In the genomic region with DNA sequence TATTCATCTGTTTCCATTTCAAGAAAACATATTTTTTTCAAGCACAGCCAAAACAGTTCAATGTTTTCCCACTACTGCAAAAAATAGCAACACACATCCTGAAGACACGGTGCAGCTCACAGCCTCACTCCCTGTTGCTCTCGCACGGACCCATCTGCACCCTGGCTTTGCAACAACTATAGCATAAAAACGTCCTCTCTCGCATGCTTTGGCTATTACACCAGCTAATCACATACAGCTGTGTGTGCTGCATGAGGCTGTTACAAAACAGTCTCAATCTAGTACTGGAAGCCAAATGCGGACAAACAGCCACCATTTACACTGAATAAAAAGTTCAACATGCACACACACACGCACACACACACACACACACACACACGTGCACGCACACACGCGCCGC, we compare ENCODE assay signal across 12 mouse cellular contexts.
A peak's percentile ranks its signal among the peaks of the same experiment; 100 is the strongest.
DNase-seq lines count a peak whose midpoint lies in the region; ATAC-seq and TF ChIP-seq lines count a peak whose summit lies in the region.
"Had no signal": no experiment of that assay in that cellular context is flagged by ENCODE, and none has a peak within 500 bp of the region (broad histone marks: within the 10 kb centered on the region; RNA-seq: fewer than 3 reads in every experiment).

No protein-coding gene starts in this region.

- H3K4me2 ChIP-seq in forebrain, postnatal 0 days (ENCODE audit: low read depth) = no peak overlapping the region
- no peak overlapping the region for H3K4me2 ChIP-seq in forebrain, embryonic 13.5 days

- H3K4me3 ChIP-seq in forebrain, postnatal 0 days (ENCODE audit: low read depth, low read length) = no peak overlapping the region
- H3K4me3 ChIP-seq in forebrain, embryonic 13.5 days = no peak overlapping the region
- H3K4me3 ChIP-seq in kidney, adult 2 months (ENCODE audit: insufficient read depth, low read depth, low read length) = no peak overlapping the region
- H3K4me3 ChIP-seq in limb, embryonic 10.5 days = peak overlapping the region; percentile 13; the same call in 1 of the 2 replicates

- no peaks in the 10 kb centered on the region for H3K27me3 ChIP-seq in forebrain, postnatal 0 days (ENCODE audit: insufficient read depth, low read length)
- H3K27me3 ChIP-seq in forebrain, embryonic 13.5 days = peaks cover 9% of the 10 kb centered on the region; the same call in 1 of the 2 replicates
- H3K27me3 ChIP-seq in kidney, adult 2 months (replicated peaks; ENCODE audit: control insufficient read depth, insufficient read depth, low read length) = no peaks in the 10 kb centered on the region; the same call in 1 of the 2 replicates
- H3K27me3 ChIP-seq in limb, embryonic 10.5 days (ENCODE audit: low read depth, poor library complexity, severe bottlenecking) = no peaks in the 10 kb centered on the region

- H3K4me1 ChIP-seq in forebrain, postnatal 0 days (ENCODE audit: insufficient read depth) = peaks cover 2% of the 10 kb centered on the region; the same call in 1 of the 2 replicates
- H3K4me1 ChIP-seq in forebrain, embryonic 13.5 days = peaks cover 11% of the 10 kb centered on the region
- peaks cover 4% of the 10 kb centered on the region; the same call in 1 of the 2 replicates for H3K4me1 ChIP-seq in kidney, adult 2 months (ENCODE audit: control insufficient read depth, insufficient read depth, low read length)
- H3K4me1 ChIP-seq in limb, embryonic 10.5 days = peaks cover 55% of the 10 kb centered on the region

- no peaks in the 10 kb centered on the region for H3K36me3 ChIP-seq in forebrain, postnatal 0 days (ENCODE audit: insufficient read depth)
- H3K36me3 ChIP-seq in forebrain, embryonic 13.5 days (ENCODE audit: poor library complexity, severe bottlenecking) = no peaks in the 10 kb centered on the region
- H3K36me3 ChIP-seq in kidney, adult 2 months (ENCODE audit: control insufficient read depth, insufficient read depth, low read length) = no peaks in the 10 kb centered on the region
- H3K36me3 ChIP-seq in limb, embryonic 10.5 days = peaks cover 14% of the 10 kb centered on the region

- no peak for ATAC-seq in forebrain, postnatal 0 days
- no peak for ATAC-seq in forebrain, embryonic 13.5 days
- ATAC-seq in erythroid progenitor cell, adult 5-6 weeks (replicated peaks; ENCODE audit: low FRiP score, poor library complexity, severe bottlenecking) = no peak

- TF ChIP-seq CTCF in forebrain, postnatal 0 days (IDR thresholded peaks at IDR 0.05; ENCODE audit: low read depth) = no peak
- no peak for TF ChIP-seq CTCF in kidney, adult 2 months (conservative IDR thresholded peaks at IDR 0.05; ENCODE audit: insufficient read depth, insufficient read length, low read depth, low read length)

- no peak overlapping the region for H3K9ac ChIP-seq in forebrain, postnatal 0 days
- H3K9ac ChIP-seq in forebrain, embryonic 13.5 days = no peak overlapping the region

- H3K9me3 ChIP-seq in forebrain, postnatal 0 days (ENCODE audit: low read length) = 0 out of 2 replicates have a peak, but pooled peaks cover 6% of the 10 kb centered on the region
- H3K9me3 ChIP-seq in forebrain, embryonic 13.5 days (replicated peaks) = no peaks in the 10 kb centered on the region
- no peaks in the 10 kb centered on the region for H3K9me3 ChIP-seq in limb, embryonic 10.5 days (replicated peaks)

- DNase-seq in forebrain, postnatal 0 days = peak; percentile 5
- no peak for DNase-seq in kidney, adult 2 months
- DNase-seq in kidney, adult 9 months = no peak
- DNase-seq in adipocyte (ENCODE audit: low spot score) = peak; percentile 18
- peak; percentile 59 for DNase-seq in limb, embryonic 10.5 days (ENCODE audit: low spot score)
- DNase-seq in layer of hippocampus, adult 8-10 months (ENCODE audit: low spot score in 2 of 2) = no peak
- DNase-seq: adrenal gland, adult 2 months; gastrocnemius, postnatal 14 days; kidney, adult 8-10 months; lung, postnatal 36 days had no signal

- 73% methylated on average over 12 of the region's 12 CpGs for WGBS in forebrain, postnatal 0 days
- WGBS in forebrain, embryonic 13.5 days = 88% methylated on average over 12 of the region's 12 CpGs
- WGBS in kidney, adult 2 months = 76% methylated on average over 12 of the region's 12 CpGs
- WGBS in limb, embryonic 10.5 days = 55% methylated on average over 12 of the region's 12 CpGs

- no peak for TF ChIP-seq POLR2A in kidney, adult 2 months (IDR thresholded peaks at IDR 0.05; ENCODE audit: low read depth, low read length)

- H3K27ac ChIP-seq in forebrain, postnatal 0 days (ENCODE audit: low read depth, low read length) = no peak overlapping the region
- H3K27ac ChIP-seq in forebrain, embryonic 13.5 days = no peak overlapping the region
- peak overlapping the region; percentile 12; the same call in 1 of the 2 replicates for H3K27ac ChIP-seq in kidney, adult 2 months (ENCODE audit: insufficient read depth, low read depth, low read length)
- H3K27ac ChIP-seq in limb, embryonic 10.5 days = peak overlapping the region; percentile 86

Comparison
In these comparisons a context has a peak if more than half of its experiments do, and no peak if none do; other contexts are left out.
1. DNase-seq: peak in forebrain, postnatal 0 days (single experiment), adipocyte (single experiment) and limb, embryonic 10.5 days (single experiment); none in kidney, adult 2 months (single experiment), kidney, adult 9 months (single experiment) and layer of hippocampus, adult 8-10 months (0 of 2).
2. H3K27ac ChIP-seq: peak in kidney, adult 2 months (single experiment) and limb, embryonic 10.5 days (single experiment); none in forebrain, postnatal 0 days (single experiment) and forebrain, embryonic 13.5 days (single experiment).